Mouse (Mus musculus) cerebellum, adult 18-20 months (tissue): ENCODE results near the gene Hmgcr.
"Not testable (repeated sequence)": the region's sequence is repeated elsewhere in the genome, so short reads cannot be mapped to it uniquely, and the experiment has no call there.

Source experiments
- DNase-seq, 2 experiments: peaks; one replicate each; pipeline ENCODE4 v3.0.0; 2021

The Hmgcr gene

DNA sequence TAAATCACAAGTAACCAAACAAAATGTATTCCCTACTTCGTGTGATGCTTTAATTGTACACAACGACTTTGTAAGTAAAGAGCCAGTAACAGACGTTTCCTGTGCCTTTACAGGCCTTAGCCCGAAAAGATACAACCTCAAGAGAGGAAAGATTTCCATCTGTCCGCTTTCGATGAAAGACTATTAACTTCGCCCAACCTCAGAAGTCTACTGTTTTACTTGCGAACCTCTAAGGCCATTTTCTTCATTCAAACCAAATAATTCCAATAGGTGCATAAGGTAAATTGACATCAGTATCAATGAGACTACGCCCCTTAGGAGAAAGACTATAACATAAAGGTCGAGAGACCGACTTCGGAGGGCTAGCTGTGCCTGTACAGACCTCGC, 724 bp downstream of the Hmgcr start:
- DNase-seq: no peak

DNA sequence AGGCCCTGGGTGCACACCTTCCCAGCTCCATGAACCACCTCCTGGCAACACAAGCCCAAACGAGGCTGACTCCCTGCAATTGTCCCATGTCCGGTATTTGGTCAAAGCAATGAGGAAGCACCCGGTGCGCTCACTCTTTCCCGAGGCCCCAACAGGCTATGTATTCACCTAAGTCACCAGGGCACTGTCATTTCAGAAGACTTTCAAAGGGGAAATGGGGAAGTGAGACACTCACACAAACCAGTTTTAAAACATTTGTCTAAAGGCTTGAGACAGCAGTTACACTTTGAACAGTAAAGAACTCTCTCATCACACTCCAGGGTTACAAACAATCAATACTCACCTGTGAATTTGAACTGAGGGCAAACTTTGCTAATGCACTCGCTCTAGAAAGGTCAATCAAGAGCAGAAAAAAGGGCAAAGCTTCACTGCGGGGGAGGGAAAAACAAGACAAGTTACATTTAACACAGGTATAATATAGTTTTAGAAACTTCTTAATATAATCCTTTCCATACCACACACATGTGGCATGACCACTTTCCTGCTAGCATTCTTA, 6.2 kb downstream of the Hmgcr start:
- DNase-seq: no peak

DNA sequence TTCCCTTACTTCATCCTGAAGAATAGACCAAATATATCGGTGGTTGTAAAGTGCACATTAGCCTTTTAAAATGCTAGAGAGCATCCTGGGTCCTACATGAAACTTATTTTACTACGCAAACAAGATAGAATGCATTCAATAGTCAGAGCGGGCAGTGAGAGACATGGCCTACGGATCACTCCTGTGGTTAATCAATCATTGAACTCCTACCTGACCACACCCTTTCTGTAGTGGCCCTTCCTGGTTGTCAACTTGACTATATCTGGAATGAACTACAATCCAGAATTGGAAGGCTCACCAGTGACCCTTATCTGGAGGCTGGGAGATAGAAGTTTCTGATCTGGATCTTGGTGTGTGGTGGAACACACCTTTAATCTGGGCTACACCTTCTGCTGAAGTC, 7.6 kb downstream of the Hmgcr start:
- DNase-seq: not testable (repeated sequence)

DNA sequence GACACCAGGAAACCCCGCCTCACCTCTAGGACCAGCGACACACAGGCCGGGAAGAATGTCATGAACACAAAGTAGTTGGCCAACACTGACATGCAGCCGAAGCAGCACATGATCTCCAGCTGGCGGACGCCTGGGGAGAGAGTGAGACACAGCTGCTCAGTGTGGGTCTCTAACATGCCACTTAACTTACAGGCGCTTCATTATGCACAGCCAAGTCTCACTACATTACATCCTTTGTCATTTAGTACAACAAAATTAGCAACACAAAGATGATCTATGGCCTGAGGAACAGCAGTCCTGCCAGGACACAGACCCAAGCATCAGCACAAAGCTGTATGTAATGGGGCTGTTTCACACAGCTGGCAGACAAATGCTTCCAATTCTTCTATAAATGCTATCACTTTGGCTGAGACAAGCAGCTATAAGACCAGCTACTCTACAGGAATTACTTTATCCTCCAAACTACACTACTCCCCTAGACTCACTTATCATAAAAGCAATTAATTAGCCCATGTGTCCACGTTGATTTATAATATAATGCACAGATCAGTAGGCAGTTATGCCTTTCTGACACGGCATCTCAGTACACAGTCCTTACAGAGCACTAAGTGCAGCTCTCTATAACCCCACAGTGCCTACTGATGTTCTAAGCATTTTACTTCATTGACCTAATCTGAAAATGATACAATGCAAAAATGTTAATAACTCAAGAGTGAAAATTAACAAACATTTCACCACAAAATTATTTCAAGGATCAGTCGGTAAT, 10.5 kb downstream of the Hmgcr start:
- no peak for DNase-seq

DNA sequence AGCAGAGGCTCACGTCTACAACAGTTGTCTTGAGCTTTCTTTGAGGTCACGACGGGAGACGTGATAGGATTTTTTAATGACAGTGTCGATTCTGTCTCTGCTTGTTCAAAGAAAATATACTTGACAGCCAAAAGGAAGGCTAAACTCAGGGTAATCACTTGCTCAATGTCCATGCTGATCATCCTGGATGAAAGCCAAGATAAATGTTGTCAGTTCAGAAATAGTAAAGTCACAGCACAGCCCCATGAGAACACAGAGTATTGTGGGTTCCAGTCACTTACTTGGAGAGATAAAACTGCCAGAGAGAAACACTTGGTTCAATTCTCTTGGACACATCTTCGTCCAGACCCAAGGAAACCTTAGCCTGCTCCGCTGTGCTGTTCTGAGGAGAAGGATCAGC, 11.8 kb downstream of the Hmgcr start:
- no peak for DNase-seq

DNA sequence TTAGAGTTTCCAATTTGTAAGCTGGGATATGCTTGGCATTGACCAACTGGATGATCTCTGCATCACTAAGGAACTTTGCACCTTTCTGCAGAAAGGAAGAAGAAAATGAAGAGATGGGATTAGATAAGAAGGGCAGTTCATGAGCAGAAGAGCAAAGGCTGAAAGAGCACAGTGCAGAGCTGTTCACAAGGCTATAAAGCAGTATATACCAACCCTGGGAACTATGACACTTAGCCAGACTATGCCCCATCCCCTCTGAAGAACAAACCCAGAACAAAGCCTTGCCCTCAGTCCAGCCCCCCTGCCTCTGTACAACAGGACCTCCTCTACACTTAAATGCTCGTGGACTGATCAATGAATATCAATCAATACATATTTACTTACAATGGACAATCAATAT, 14.1 kb downstream of the Hmgcr start:
- DNase-seq: no peak

DNA sequence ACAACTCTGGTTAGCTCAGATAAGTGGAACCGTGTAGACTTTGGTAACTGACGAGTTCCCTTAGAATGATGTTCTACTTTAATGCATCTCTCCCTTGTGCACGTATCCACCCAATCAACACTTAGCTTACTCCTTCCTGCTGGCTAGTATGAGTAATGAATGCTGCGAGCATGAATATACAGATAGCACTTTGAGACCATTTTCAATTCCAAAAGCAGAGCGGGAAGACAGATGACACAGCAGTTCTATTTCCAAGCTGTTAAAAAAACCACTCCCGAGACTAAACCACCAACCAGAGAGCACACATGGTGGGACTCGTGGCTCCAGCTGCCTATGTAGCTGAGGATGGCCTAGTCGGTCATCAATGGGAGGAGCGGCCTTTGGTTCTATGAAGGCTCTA, 17.7 kb downstream of the Hmgcr start:
- DNase-seq: no peak

DNA sequence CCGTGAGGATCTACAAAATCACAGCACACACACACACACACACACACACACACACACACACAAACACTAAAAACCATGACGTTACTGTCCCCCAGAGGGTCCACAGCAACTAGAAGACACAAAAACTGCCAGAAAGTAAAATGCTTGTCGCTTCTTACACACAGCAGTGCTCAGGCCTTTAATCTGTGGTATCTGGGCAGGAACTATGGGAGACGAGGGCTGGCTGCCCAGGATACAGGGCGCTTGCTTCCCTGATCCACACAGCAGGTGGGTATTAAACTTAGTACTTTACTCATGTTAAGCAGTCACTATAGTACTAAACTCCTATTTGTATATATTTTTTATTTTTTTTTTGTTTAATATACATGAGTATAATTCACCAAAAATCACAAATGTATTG, 24.9 kb downstream of the Hmgcr start:
- DNase-seq: no peak

DNA sequence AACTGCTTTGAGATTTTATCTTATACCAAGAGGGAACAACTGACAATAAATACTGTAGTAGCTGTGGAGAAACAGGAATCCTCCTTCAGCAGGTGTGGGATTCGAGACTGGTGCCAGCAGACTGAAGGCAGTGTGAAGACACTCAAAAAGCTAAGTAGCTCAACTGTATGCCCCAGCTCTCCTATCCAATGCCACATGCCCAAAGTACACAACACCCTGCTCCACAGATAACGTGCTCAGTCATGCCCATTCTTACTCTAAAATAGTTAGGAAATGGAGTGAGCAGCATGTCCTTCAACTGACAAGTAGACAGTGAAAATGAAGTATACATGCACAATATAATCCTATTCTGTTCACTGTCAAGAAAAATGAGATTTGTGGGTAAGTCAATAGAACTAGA, 26.6 kb downstream of the Hmgcr start:
- DNase-seq: no peak

DNA sequence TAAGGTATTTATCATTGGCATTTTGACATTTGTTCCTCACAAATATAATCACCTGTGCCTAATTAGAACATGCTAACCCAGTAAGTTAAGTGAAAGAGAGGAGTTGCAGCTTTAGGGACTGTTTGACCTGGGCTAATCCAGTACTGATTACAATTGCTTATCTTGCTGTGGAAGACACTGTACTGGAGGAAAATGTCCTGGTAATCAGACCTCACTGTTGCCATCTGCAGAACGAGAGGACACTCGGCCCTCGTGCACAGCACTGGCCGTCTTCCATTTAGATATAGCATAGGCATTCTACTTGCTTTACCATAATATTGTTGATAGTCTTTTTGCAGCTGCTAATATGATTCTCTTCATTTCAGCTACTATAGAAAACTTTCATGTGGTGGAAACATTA, 40.3 kb downstream of the Hmgcr start:
- no peak for DNase-seq

DNA sequence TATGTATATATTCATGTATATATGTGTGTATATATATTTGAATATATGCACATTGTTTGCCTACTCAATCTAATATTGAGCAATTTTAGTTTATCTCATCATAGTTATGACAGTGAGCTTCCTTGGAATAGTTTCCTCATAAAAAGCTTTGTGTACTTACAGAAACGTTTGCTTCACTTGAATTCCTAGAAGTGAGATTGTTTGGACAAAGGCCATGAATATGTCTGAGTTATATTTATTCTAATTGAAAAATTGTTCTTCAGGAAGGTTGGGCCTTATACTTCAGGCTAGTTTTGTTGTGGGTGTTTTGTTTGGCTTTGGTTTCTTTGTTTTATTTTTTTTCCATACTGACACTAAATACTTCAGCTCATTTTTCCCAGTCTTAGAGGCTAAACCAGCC, 49.8 kb downstream of the Hmgcr start:
- DNase-seq: no peak

DNA sequence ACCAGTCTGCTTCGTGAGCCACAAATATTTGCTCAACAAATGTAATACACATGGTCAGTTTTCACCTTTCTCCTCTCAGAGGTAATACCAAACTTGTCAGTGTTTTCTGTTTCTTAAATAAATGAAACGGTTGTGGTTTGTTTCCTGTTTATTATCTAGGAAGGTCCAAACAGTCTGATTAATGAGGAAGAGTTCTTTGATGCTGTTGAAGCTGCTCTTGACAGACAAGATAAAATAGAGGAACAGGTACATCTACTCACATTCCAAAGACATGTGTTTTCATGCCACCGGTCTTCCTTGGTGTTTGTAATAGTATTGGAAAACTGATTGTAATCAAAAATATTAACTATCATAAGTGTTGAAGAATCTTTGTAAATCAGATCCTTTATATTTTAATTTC, 56.1 kb downstream of the Hmgcr start:
- no peak for DNase-seq

DNA sequence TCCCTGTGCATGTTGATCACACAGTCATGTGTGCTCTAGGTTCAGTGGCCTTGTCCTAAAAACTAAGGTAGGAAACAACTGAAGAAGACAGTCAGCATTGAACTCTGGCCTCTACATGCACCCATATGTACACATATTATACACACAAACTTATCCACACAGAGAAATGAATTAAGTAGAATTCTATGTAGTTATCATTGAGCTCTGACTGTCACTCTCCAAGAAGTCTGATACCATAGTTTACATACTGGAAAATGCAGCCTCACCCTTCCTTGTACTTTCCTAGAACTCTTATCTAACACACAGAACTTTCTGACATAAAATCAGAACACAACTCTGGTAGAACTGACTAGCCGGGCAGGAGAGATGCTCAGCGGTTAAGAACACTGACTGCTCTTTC, 66.5 kb downstream of the Hmgcr start:
- DNase-seq: no peak

DNA sequence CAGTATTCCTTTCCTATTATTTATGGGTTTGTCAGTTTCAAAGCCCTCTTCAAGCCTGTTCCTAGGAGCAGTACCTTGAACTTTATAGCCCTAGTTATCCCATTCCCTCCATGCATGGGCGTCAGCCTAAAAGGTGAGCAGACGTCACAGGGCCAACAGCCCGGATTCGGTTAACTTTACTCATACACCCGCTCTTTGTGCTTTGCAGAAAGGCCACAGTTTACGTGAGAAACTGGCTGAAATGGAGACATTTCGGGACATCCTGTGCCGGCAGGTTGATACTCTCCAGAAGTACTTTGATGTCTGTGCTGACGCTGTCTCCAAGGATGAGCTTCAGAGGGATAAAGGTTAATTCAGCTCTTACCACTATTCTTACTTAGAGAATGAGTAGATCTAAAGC, 71.6 kb downstream of the Hmgcr start:
- no peak for DNase-seq
